Mouse (Mus musculus): ENCODE measurements at regions not wholly inside any gene's neighbourhood (a gene's known extent, or its start where the extent isn't known, plus 50 kb on each side); places are given as distances from the start of the nearest gene placed in this dataset.

GRCm38 (mm10) chr12:9091951-9092350, 62.2 kb downstream of the Ttc32 start:
- no peak for DNase-seq

- DNase-seq: no peak
Observed at GRCm38 (mm10) chr12:9095061-9095460, 65.3 kb downstream of the Ttc32 start.

GRCm38 (mm10) chr12:9106416-9106815, 76.6 kb downstream of the Ttc32 start:
- no peak for DNase-seq

- DNase-seq: no peak
Observed at GRCm38 (mm10) chr12:9109806-9110205, 80.0 kb downstream of the Ttc32 start.

GRCm38 (mm10) chr12:9112161-9112674, 82.4 kb downstream of the Ttc32 start:
- DNase-seq: no peak

- no peak for DNase-seq
Observed at GRCm38 (mm10) chr12:9113652-9114051, 83.9 kb downstream of the Ttc32 start.

- no peak for DNase-seq
Observed at GRCm38 (mm10) chr12:9114061-9114460, 84.3 kb downstream of the Ttc32 start.

- no peak for DNase-seq
Observed at GRCm38 (mm10) chr12:9118576-9118975, 88.8 kb downstream of the Ttc32 start.

GRCm38 (mm10) chr12:9127931-9128550, 98.2 kb downstream of the Ttc32 start:
- no peak for DNase-seq

GRCm38 (mm10) chr12:9128581-9129275, 98.9 kb downstream of the Ttc32 start:
- no peak for DNase-seq

- no peak for DNase-seq
Observed at GRCm38 (mm10) chr12:9132621-9133020, 102.8 kb downstream of the Ttc32 start.

GRCm38 (mm10) chr12:9133890-9134870, 104.4 kb downstream of the Ttc32 start:
- no peak for DNase-seq

GRCm38 (mm10) chr12:9151001-9151400, 121.2 kb downstream of the Ttc32 start:
- no peak for DNase-seq

- no peak for DNase-seq
Observed at GRCm38 (mm10) chr12:9151426-9151825, 121.6 kb downstream of the Ttc32 start.

GRCm38 (mm10) chr12:9154491-9154890, 124.7 kb downstream of the Ttc32 start:
- DNase-seq: no peak

- no peak for DNase-seq
Observed at GRCm38 (mm10) chr12:9156794-9157193, 127.0 kb downstream of the Ttc32 start.

GRCm38 (mm10) chr12:9158751-9159150, 129.0 kb downstream of the Ttc32 start:
- no peak for DNase-seq

- no peak for DNase-seq
Observed at GRCm38 (mm10) chr12:9165367-9165940, 135.7 kb downstream of the Ttc32 start.

GRCm38 (mm10) chr12:9166218-9166908, 136.6 kb downstream of the Ttc32 start:
- DNase-seq: peak; percentile 47

- no peak for DNase-seq
Observed at GRCm38 (mm10) chr12:9169008-9169407, 139.2 kb downstream of the Ttc32 start.

- DNase-seq: no peak
Observed at GRCm38 (mm10) chr12:9173680-9174079, 143.9 kb downstream of the Ttc32 start.

GRCm38 (mm10) chr12:9174327-9174726, 144.5 kb downstream of the Ttc32 start:
- DNase-seq: no peak

All from thymus, postnatal 4 days (tissue).